Mouse (Mus musculus) spleen, postnatal 4 days (tissue): ENCODE measurements around the gene Pigz.

Experiments
- DNase-seq, 2 experiments: peaks; one replicate each; pipeline ENCODE4 v3.0.0; 2022; ENCODE audit warnings: low spot score in 2 of 2

Gene Pigz

GRCm38 (mm10) chr16:31933751-31934549 is at the start of gene Pigz:
Gene Pigz (plus strand): TSS chr16:31933851.
- peak in 1 of 2 experiments; percentile 70 for DNase-seq

GRCm38 (mm10) chr16:31883902-31884301 is 49.7 kb upstream of the Pigz start:
- no peak for DNase-seq

GRCm38 (mm10) chr16:31890907-31891306 is 42.7 kb upstream of the Pigz start:
- DNase-seq = no peak

GRCm38 (mm10) chr16:31893396-31894141 is 40.1 kb upstream of the Pigz start:
- DNase-seq = no peak

GRCm38 (mm10) chr16:31896971-31897774 is 36.5 kb upstream of the Pigz start:
- DNase-seq = no peak

- DNase-seq = no peak
These were observed 34.9 kb upstream of the Pigz start for GRCm38 (mm10) chr16:31898546-31899326.

GRCm38 (mm10) chr16:31901886-31902285 is 31.8 kb upstream of the Pigz start:
- DNase-seq = no peak

- no peak for DNase-seq
These were observed 30.4 kb upstream of the Pigz start for GRCm38 (mm10) chr16:31903239-31903638.

- DNase-seq = no peak
These were observed 28.3 kb upstream of the Pigz start for GRCm38 (mm10) chr16:31905331-31905730.

GRCm38 (mm10) chr16:31905891-31906825 is 27.5 kb upstream of the Pigz start:
- DNase-seq = no peak

GRCm38 (mm10) chr16:31906896-31907295 is 26.8 kb upstream of the Pigz start:
- DNase-seq = no peak

GRCm38 (mm10) chr16:31908959-31909358 is 24.7 kb upstream of the Pigz start:
- DNase-seq = no peak

GRCm38 (mm10) chr16:31910281-31910847 is 23.3 kb upstream of the Pigz start:
- no peak for DNase-seq

GRCm38 (mm10) chr16:31917776-31918175 is 15.9 kb upstream of the Pigz start:
- no peak for DNase-seq

- peak; percentile 51 to 81 for DNase-seq
These were observed 15.4 kb upstream of the Pigz start for GRCm38 (mm10) chr16:31918248-31918724.

GRCm38 (mm10) chr16:31924368-31924767 is 9.3 kb upstream of the Pigz start:
- no peak for DNase-seq

- no peak for DNase-seq
These were observed 7.6 kb upstream of the Pigz start for GRCm38 (mm10) chr16:31926091-31926490.

- no peak for DNase-seq
These were observed 7.0 kb upstream of the Pigz start for GRCm38 (mm10) chr16:31926547-31927182.

GRCm38 (mm10) chr16:31927412-31927811 is 6.2 kb upstream of the Pigz start:
- DNase-seq = no peak
